Mouse (Mus musculus) forebrain, embryonic 15.5 days (tissue): ENCODE measurements at regions not wholly inside any gene's neighbourhood (a gene's known extent, or its start where the extent isn't known, plus 50 kb on each side); places are given as distances from the start of the nearest gene placed in this dataset.

ENCODE experiments used
- ATAC-seq: fragments of 200-750 bp; cut with Nextera tagmentation; replicated peaks from 2 replicates; pipeline ENCODE4 v1.8.0; 2017; ENCODE audit warnings: mild to moderate bottlenecking, moderate TSS enrichment, moderate library complexity
- H3K27ac ChIP-seq: fragments of 300-500 bp; sonication (generic); replicated peaks from 2 replicates; pipeline ENCODE4 v1.5.1; 2015; ENCODE audit warnings: mild to moderate bottlenecking, inconsistent platforms
- H3K27me3 ChIP-seq: fragments of 300-500 bp; sonication (generic); 2 replicates; pipeline ENCODE4 v1.6.1; 2015; ENCODE audit warnings: inconsistent platforms
- H3K36me3 ChIP-seq: fragments of 300-500 bp; sonication (generic); 2 replicates; pipeline ENCODE4 v1.6.1; 2015; ENCODE audit warnings: mild to moderate bottlenecking, inconsistent platforms
- H3K4me1 ChIP-seq: fragments of 300-500 bp; sonication (generic); 2 replicates; pipeline ENCODE4 v1.6.1; 2015; ENCODE audit warnings: inconsistent platforms
- H3K4me2 ChIP-seq: fragments of 300-500 bp; sonication (generic); replicated peaks from 2 replicates; pipeline ENCODE4 v1.6.1; 2015; ENCODE audit warnings: mild to moderate bottlenecking, inconsistent platforms
- H3K4me3 ChIP-seq: fragments of 300-500 bp; sonication (generic); 2 replicates; pipeline ENCODE4 v1.5.1; 2015; ENCODE audit warnings: mild to moderate bottlenecking, inconsistent platforms
- H3K9ac ChIP-seq: fragments of 300-500 bp; sonication (generic); replicated peaks from 2 replicates; pipeline ENCODE4 v1.6.1; 2015; ENCODE audit warnings: mild to moderate bottlenecking, inconsistent platforms
- H3K9me3 ChIP-seq: fragments of 300-500 bp; sonication (generic); 2 replicates; pipeline ENCODE4 v1.6.1; 2016; ENCODE audit warnings: inconsistent platforms
- WGBS: fragments of 180-500 bp; shearing (Covaris S2); methylation state at CpG from one replicate; pipeline ENCODE4 v1.1.7; 2015; ENCODE audit warnings: mixed read lengths; 5-methylcytosine and 5-hydroxymethylcytosine counted together

DNA sequence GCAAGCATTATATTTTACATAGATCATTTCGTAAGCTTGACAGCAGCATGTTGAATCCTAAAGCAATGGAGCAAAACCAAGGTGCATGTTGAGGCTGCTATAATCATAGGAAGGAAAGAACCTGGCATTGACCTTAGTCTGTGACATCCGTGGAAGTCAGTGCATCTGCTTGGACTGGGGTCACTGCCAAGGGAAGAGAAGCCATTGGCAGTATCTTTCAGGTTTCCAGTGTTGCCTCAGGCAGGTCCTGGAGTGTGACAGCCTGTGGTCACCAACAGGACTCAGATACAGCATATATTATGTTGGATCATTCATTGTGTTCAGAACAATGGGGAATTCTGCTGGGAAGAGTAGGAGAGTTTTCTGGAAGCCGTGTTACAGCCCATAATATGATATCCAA is 535.8 kb upstream of the Auts2 start:
- Histone ChIP-seq H3K4me2 (no peak overlapping the region), H3K27ac (no peak overlapping the region), H3K4me3 (no peak overlapping the region), H3K36me3 (no peaks in the 10 kb centered on the region), H3K4me1 (no peaks in the 10 kb centered on the region), H3K27me3 (no peaks in the 10 kb centered on the region), H3K9ac (no peak overlapping the region), H3K9me3 (no peaks in the 10 kb centered on the region)
- no peak for ATAC-seq
- WGBS = 75% methylated on average over 3 of the region's 3 CpGs

DNA sequence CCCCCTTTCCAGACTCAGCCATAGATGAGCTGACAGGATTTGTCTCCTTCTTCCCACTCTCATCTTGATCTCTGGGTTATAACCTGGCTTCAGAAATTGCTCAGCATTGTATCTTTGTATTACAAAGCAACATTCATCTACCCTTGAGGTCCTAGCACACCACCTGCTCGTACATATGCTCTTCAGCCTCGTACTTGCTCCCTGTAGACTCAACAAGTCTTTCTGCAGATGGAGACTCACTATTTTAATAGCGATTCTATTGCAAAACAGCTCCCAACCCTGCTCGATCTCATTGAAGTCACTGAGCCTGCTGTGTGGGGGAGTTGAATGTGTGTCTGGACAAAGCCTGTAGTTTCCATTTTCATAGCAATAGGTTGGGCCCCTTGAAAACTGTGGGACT is 535.2 kb upstream of the Auts2 start:
- no peaks in the 10 kb centered on the region for H3K27me3 ChIP-seq
- H3K4me3 ChIP-seq = no peak overlapping the region
- no peak overlapping the region for H3K4me2 ChIP-seq
- H3K9me3 ChIP-seq = no peaks in the 10 kb centered on the region
- H3K27ac ChIP-seq = no peak overlapping the region
- no peak overlapping the region for H3K9ac ChIP-seq
- 70% methylated on average over 4 of the region's 4 CpGs for WGBS
- H3K36me3 ChIP-seq = no peaks in the 10 kb centered on the region
- H3K4me1 ChIP-seq = no peaks in the 10 kb centered on the region
- no peak for ATAC-seq

DNA sequence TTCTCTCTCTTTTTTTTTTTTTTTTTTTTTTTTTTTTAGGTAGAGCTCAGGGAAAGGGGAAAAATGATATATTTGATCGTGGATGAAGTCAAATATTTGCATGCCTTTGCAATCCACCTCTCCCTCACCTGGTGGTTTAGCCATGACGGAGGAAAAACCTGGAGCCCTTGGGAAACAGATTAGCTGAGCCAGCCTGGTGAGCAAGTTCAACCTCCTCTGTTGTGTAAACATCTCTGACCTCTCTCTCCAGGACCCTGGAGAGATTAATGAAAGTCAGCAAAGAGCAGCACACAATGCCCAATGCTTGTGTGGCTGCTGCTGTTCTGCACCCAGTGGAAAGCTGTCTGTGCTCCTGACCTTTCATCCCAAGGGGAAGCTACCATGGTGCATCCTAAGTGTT is 530.2 kb upstream of the Auts2 start:
- Histone ChIP-seq H3K4me3 (no peak overlapping the region), H3K27ac (no peak overlapping the region), H3K4me2 (no peak overlapping the region), H3K36me3 (no peaks in the 10 kb centered on the region), H3K9me3 (no peaks in the 10 kb centered on the region), H3K9ac (no peak overlapping the region), H3K27me3 (no peaks in the 10 kb centered on the region), H3K4me1 (no peaks in the 10 kb centered on the region)
- ATAC-seq = no peak
- 68% methylated on average over 2 of the region's 2 CpGs for WGBS

DNA sequence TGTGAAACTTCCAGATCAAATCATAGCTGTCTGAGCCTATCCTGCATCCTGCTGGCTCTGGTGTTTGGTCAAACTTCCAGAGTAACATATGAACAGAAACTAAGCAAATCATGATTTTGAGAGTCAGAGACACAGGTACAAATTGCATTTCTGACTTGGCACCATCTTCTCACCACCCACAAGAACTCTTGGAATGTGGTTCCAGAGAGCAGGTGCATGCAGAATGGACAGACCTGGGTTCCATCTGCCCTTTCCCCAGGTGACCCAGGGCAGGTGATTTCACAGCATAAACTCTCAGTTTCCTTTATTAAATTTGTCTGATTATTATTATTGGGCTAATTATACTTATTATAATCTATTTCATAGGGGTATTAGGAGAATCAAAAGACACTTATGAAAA is 527.0 kb upstream of the Auts2 start:
- H3K4me1 ChIP-seq = no peaks in the 10 kb centered on the region
- no peaks in the 10 kb centered on the region for H3K9me3 ChIP-seq
- ATAC-seq = no peak
- no peak overlapping the region for H3K27ac ChIP-seq
- H3K4me2 ChIP-seq = no peak overlapping the region
- H3K27me3 ChIP-seq = no peaks in the 10 kb centered on the region
- no peak overlapping the region for H3K4me3 ChIP-seq
- H3K36me3 ChIP-seq = no peaks in the 10 kb centered on the region
- no peak overlapping the region for H3K9ac ChIP-seq

DNA sequence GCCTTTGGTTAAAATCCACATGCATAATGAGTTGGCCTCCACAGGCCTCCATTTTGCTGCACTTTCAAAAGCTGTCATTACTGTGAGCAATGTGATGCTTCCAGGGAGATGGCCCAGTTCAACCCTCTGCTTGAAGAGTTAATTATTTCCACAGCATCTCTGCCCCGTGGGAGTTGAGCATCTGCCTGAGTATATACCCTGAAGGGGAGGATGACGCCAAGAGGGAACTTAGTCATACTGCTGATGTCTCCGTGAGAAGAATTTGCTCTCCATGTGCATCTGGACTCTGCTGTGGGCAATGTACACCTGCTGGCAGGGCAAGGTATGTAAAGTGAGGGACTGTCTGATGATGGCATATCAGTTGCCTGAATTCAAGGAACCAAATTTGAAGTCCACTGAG is 519.3 kb upstream of the Auts2 start:
- no peak overlapping the region for H3K9ac ChIP-seq
- WGBS = 77% methylated on average over 3 of the region's 3 CpGs
- no peaks in the 10 kb centered on the region for H3K27me3 ChIP-seq
- no peak overlapping the region for H3K4me3 ChIP-seq
- H3K4me1 ChIP-seq = no peaks in the 10 kb centered on the region
- H3K9me3 ChIP-seq = no peaks in the 10 kb centered on the region
- no peak for ATAC-seq
- H3K27ac ChIP-seq = no peak overlapping the region
- H3K4me2 ChIP-seq = no peak overlapping the region
- H3K36me3 ChIP-seq = no peaks in the 10 kb centered on the region

DNA sequence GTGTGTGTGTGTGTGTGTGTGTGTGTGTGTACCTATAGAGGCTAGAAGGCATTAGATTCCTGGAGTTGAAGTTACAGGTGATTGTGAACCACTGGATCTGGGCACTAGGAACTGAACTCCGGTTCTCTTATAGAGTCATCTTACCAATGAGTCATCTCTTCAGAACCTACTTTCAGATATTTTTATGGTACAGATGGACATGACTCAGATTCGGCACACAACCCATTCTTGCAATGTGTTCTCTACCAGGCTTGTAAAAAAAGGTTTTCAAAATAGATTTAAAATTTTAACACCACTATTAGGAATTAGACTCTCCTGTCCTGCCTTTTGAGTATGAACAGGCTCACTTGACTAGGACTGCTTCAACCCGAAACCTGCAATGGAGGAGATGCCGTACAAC is 504.3 kb upstream of the Auts2 start:
- H3K4me2 ChIP-seq = no peak overlapping the region
- ATAC-seq = no peak
- no peak overlapping the region for H3K27ac ChIP-seq
- 97% methylated on average over 4 of the region's 4 CpGs for WGBS
- H3K9me3 ChIP-seq = no peaks in the 10 kb centered on the region
- no peaks in the 10 kb centered on the region for H3K27me3 ChIP-seq
- H3K4me3 ChIP-seq = no peak overlapping the region
- H3K4me1 ChIP-seq = 0 out of 2 replicates have a peak, but pooled peaks cover 6% of the 10 kb centered on the region
- H3K9ac ChIP-seq = no peak overlapping the region
- H3K36me3 ChIP-seq = no peaks in the 10 kb centered on the region

DNA sequence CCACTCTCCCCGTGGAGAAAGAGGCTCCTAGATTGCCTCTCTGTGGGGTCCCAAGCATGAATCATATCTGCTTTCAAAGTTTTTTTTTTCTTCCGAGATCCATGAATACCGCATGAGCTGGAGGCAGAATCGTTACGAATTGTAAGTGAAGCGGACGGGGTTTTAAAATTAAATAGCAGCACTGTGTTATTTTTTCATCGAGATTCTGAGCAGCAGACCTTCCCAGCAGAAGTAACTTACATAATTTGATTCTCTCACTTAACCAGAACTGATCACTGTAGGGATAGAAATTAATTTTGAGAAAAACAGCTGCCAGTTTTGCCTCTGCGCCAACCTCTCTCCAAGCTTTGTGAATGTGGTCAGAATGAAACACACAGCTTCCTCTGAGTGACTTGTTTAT is 502.5 kb upstream of the Auts2 start:
- Histone ChIP-seq H3K36me3 (no peaks in the 10 kb centered on the region), H3K4me1 (0 out of 2 replicates have a peak, but pooled peaks cover 6% of the 10 kb centered on the region), H3K27me3 (no peaks in the 10 kb centered on the region), H3K4me3 (no peak overlapping the region), H3K9me3 (no peaks in the 10 kb centered on the region), H3K27ac (no peak overlapping the region), H3K4me2 (no peak overlapping the region), H3K9ac (no peak overlapping the region)
- ATAC-seq = no peak
- 58% methylated on average over 9 of the region's 9 CpGs for WGBS

DNA sequence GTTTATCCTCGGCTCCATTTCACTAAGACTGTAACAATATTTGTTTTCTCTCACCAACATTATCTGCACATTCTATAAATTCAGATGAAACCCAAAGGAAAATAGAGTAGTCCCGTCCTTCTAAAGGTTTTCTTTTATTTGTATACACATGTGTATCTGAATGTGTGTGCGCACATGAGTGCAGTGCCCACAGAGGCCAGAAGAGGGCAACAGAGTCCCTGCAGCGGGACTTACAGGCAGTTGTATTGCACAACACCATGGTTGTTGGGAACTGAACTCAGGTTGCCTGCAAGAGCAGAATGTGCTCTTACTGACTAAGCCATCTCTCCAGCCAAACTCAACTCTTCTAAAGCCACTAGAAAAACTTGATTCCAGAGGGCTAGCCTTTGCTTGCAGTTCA is 484.4 kb upstream of the Auts2 start:
- Histone ChIP-seq H3K4me2 (no peak overlapping the region), H3K4me3 (no peak overlapping the region), H3K27ac (no peak overlapping the region), H3K9ac (no peak overlapping the region), H3K4me1 (no peaks in the 10 kb centered on the region), H3K27me3 (no peaks in the 10 kb centered on the region), H3K36me3 (no peaks in the 10 kb centered on the region), H3K9me3 (0 out of 2 replicates have a peak, but pooled peaks cover 4% of the 10 kb centered on the region)
- WGBS = 93% methylated on average over 4 of the region's 4 CpGs
- no peak for ATAC-seq

DNA sequence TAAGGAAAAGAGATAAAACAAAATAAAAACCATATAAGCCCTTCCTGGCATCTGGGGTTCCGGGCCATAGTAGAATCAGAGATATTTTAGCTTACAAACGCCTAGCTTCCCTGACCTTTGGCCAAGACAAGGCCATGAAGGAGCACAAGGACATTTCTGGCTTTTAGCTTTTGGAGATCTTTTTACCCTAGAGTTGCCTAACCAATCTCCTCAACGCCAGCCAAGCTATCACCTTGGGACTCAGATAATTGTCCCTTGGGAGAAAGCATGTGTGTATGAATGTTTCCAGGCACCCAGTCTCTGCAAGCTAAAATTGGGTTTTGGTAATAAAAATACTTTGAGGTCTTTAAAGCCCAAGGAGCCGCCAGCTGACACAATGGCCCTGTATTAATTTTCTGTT is 482.0 kb upstream of the Auts2 start:
- no peak overlapping the region for H3K4me3 ChIP-seq
- H3K27ac ChIP-seq = no peak overlapping the region
- no peak for ATAC-seq
- H3K4me1 ChIP-seq = no peaks in the 10 kb centered on the region
- no peaks in the 10 kb centered on the region for H3K27me3 ChIP-seq
- H3K9ac ChIP-seq = no peak overlapping the region
- no peaks in the 10 kb centered on the region for H3K36me3 ChIP-seq
- WGBS = 84% methylated on average over 4 of the region's 4 CpGs
- 0 out of 2 replicates have a peak, but pooled peaks cover 4% of the 10 kb centered on the region for H3K9me3 ChIP-seq
- no peak overlapping the region for H3K4me2 ChIP-seq

DNA sequence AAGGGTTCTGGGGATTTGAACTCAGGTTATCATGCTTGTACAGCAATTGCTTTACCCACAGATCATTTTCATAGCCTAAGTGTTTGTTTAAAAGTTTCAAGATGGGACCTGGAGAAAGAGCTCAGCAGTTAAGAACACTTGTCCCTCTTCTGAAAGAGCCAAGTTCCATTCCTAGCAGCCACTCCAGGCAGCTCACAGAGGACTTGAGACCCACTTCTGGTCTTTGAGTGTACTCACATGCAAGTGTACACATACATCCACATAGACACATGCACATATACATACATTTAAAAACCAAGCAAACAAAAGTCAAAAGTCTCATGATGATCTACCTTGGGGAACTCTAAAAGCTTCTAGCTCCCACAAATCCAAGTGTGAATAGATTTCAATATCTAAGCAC is 477.7 kb upstream of the Auts2 start:
- H3K4me2 ChIP-seq = no peak overlapping the region
- no peak overlapping the region for H3K4me3 ChIP-seq
- no peak overlapping the region for H3K27ac ChIP-seq
- H3K4me1 ChIP-seq = no peaks in the 10 kb centered on the region
- H3K9me3 ChIP-seq = no peaks in the 10 kb centered on the region
- no peak for ATAC-seq
- H3K27me3 ChIP-seq = no peaks in the 10 kb centered on the region
- no peak overlapping the region for H3K9ac ChIP-seq
- no peaks in the 10 kb centered on the region for H3K36me3 ChIP-seq

DNA sequence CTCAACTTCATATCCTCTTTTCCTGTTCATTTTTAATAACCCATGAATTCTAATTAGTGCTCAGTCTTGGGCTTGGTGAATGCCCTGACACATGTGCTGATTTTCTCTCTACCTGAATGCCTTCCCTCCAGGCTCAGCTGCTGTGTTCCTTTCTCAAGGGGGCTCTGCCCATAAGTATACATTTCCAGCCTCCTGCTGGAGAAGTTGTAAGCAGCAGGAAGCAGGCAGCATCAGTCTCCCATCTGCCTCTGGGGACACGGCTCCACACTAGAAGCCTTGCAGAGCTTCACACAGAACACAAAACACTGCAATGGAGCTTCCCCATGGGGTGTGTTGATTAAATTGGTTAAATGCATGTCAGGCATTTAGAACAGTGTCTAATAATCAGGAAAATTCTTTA is 477.0 kb upstream of the Auts2 start:
- Histone ChIP-seq H3K9ac (no peak overlapping the region), H3K36me3 (no peaks in the 10 kb centered on the region), H3K4me1 (no peaks in the 10 kb centered on the region), H3K27ac (no peak overlapping the region), H3K9me3 (no peaks in the 10 kb centered on the region), H3K4me3 (no peak overlapping the region), H3K27me3 (no peaks in the 10 kb centered on the region), H3K4me2 (no peak overlapping the region)
- ATAC-seq = no peak
- 51% methylated on average over 1 of the region's 1 CpGs for WGBS

DNA sequence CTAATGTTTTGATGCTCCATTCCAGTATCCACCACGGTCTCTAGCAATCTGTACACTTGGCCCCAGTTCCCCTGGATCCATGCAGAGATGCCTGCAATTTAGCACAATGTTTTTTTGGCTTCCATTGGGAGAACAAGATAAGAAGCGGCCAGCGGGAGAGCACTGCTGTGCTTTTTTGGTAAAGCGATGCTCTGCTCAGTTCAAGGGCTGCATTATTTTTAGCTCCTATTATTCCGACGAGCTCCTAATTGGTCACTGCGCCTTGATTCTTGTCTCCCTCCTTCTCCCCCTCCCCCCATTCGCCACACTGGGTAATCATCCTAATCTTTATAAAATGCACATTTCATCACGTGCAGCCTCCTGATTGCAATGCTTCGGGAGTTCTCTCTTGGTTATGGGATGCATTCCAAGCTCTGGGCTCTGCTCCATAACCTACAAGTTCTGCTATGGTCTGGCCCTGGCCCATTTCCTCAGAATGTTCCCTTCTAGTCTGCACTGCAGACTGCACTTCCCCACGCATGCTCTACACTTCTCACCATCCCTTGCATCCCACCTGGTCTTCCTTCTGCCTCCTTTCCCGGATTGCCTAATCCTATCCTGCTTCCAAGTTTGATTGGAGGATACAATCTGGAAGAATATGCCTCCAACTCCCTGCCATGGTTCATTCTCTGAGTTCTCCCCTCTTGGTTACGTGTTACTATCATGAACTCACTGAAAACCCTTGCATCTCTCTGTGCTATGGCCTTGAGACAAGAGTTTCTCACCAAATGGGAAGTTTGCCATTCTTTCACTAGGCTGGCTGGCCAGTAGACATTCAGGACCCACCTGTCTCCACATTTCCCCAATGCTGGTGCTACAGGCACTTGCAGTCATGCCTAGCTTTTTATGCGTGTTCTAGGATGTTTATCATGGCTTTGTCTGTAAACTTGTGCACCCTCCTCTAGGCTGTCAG is 467.8 kb upstream of the Auts2 start:
- H3K9me3 ChIP-seq = no peaks in the 10 kb centered on the region
- H3K9ac ChIP-seq = no peak overlapping the region
- 52% methylated on average over 14 of the region's 14 CpGs for WGBS
- no peaks in the 10 kb centered on the region for H3K27me3 ChIP-seq
- ATAC-seq = peak; percentile 82
- no peaks in the 10 kb centered on the region for H3K36me3 ChIP-seq
- no peak overlapping the region for H3K4me3 ChIP-seq
- H3K27ac ChIP-seq = peak overlapping the region; percentile 62
- peaks cover 5% of the 10 kb centered on the region; the same call in 1 of the 2 replicates for H3K4me1 ChIP-seq
- no peak overlapping the region for H3K4me2 ChIP-seq

DNA sequence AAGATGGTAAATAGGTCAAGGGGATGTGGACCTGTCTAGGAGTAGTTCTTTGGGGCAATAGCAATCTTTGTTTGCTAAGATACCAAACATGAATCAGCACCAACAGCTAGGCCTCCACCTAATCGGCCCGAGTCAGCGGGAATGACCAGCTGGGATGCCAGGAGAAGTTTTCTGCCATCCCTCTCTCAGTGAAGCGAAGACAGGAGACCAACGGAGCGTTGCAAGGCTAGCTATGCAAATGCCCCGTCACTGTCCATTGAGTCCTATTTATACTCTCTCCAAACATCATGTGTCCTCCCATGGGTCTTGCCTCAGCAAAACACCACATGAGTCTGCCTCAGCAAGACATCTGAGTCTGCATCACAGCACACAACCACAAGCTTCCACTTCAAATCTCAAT is 439.7 kb upstream of the Auts2 start:
- no peak overlapping the region for H3K4me3 ChIP-seq
- H3K27ac ChIP-seq = no peak overlapping the region
- ATAC-seq = no peak
- no peak overlapping the region for H3K4me2 ChIP-seq
- no peaks in the 10 kb centered on the region for H3K27me3 ChIP-seq
- no peaks in the 10 kb centered on the region for H3K4me1 ChIP-seq
- 95% methylated on average over 7 of the region's 7 CpGs for WGBS
- no peaks in the 10 kb centered on the region for H3K36me3 ChIP-seq
- no peaks in the 10 kb centered on the region for H3K9me3 ChIP-seq
- H3K9ac ChIP-seq = no peak overlapping the region
